Mouse (Mus musculus) E14TG2a.4 (cell line): Measurements from ENCODE around the gene Dagla.

Experiments used
- CTCF ChIP-seq: conservative IDR thresholded peaks from 2 replicates; pipeline ENCODE4 v1.5.1; 2014; ENCODE audit warnings: low read length
- NANOG ChIP-seq: IDR thresholded peaks from 2 replicates; pipeline ENCODE4 v1.6.1; 2014; ENCODE audit warnings: borderline replicate concordance, low read length, mixed read lengths
- POU5F1 ChIP-seq: IDR thresholded peaks from 2 replicates; pipeline ENCODE4 v1.6.1; 2014; ENCODE audit warnings: low read length, borderline replicate concordance

GRCm38 (mm10) chr19:10277331-10277730 is 27.3 kb downstream of the Dagla start:
- TF ChIP-seq CTCF (no peak), POU5F1 (no peak), NANOG (no peak)
